11 mouse cellular contexts compared by ENCODE assay signal in the genomic region with DNA sequence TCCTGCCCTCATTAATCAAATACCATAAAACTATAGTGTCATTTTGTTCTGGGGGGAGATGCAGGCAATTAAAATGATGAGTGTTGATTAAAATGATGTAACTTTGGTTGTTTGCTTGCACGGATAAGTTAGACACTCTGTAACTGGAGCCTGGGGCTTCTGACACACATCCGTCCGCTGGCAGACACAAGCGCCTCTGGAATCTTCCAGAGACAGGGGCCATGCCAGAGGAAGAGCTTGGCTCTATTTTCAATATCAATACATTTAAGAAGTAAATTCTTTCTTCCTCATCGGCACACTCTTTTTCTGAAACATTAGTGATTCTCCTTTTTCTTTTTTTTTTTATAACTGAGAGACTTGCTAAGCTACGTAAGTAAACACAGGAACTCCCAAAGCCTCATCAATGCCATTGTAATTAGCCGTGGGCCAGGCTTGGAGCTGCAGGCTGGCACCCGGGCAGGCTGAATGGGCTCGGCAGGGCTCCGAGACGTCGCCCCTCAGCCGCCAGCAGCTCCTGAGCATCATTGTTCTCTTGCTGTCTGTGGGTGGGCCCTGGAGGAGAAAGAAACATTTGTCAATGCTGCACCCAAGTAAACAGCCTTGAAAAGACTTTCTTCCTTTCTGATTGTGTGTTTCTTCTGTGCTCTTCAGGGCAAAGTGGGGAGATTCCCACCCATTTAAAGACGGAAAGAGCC.
DNase-seq lines count a peak whose midpoint lies in the region; ATAC-seq lines count a peak whose summit lies in the region.
"Had no signal": no experiment of that assay in that cellular context is flagged by ENCODE, and none has a peak within 500 bp of the region (broad histone marks: within the 10 kb centered on the region; RNA-seq: fewer than 3 reads in every experiment).

No protein-coding gene starts in this region.

- whole genome bisulfite sequencing in midbrain, embryonic 11.5 days: 19% methylated on average over 14 of the region's 14 CpGs

- H3K4me1 ChIP-seq in midbrain, embryonic 11.5 days (ENCODE audit: control insufficient read depth, insufficient read depth, low read length): peaks cover 28% of the 10 kb centered on the region

- no peak overlapping the region for H3K4me2 ChIP-seq in midbrain, embryonic 11.5 days

- ATAC-seq in midbrain, embryonic 11.5 days (ENCODE audit: low FRiP score): peak; percentile 35; the same call in 1 of the 2 replicates
- no peak for ATAC-seq in erythroblast, adult 5-6 weeks (replicated peaks; ENCODE audit: low FRiP score, poor library complexity, severe bottlenecking)
- ATAC-seq: intestine, embryonic 16.5 days had no signal

- H3K27ac ChIP-seq in midbrain, embryonic 11.5 days (ENCODE audit: low read depth, low read length): peak overlapping the region; percentile 60; the same call in 1 of the 2 replicates

- DNase-seq in cerebellum, postnatal 10 days: peak; percentile 49 to 66
- DNase-seq in cerebellum, adult 9-11 months: no peak
- peak; percentile 22 for DNase-seq in right cerebral cortex, postnatal 4 days
- no peak for DNase-seq in right cerebral cortex, postnatal 25 days
- no peak for DNase-seq in midbrain, embryonic 11.5 days (ENCODE audit: low spot score, missing footprints)
- DNase-seq in urinary bladder, postnatal 14 days (ENCODE audit: low spot score): no peak
- DNase-seq in adrenal gland, postnatal 4 days (ENCODE audit: low spot score in 2 of 2): no peak
- DNase-seq: gastrocnemius, postnatal 14 days; liver had no signal

- no peak overlapping the region; the same call in 1 of the 2 replicates for H3K9ac ChIP-seq in midbrain, embryonic 11.5 days (ENCODE audit: low read length)

- H3K27me3 ChIP-seq in midbrain, embryonic 11.5 days (ENCODE audit: control insufficient read depth, insufficient read depth, low read length): peaks cover 2% of the 10 kb centered on the region

- H3K9me3 ChIP-seq in midbrain, embryonic 11.5 days (ENCODE audit: control insufficient read depth, low read length): no peaks in the 10 kb centered on the region

- no peaks in the 10 kb centered on the region for H3K36me3 ChIP-seq in midbrain, embryonic 11.5 days (ENCODE audit: control insufficient read depth, insufficient read depth, low read length)

- H3K4me3 ChIP-seq in midbrain, embryonic 11.5 days (ENCODE audit: low read depth, low read length): no peak overlapping the region

Comparison
In these comparisons a context has a peak if more than half of its experiments do, and no peak if none do; other contexts are left out.
1. DNase-seq: peak in cerebellum, postnatal 10 days (2 of 2) and right cerebral cortex, postnatal 4 days (single experiment); none in cerebellum, adult 9-11 months (single experiment), right cerebral cortex, postnatal 25 days (single experiment), midbrain, embryonic 11.5 days (single experiment), urinary bladder, postnatal 14 days (single experiment) and adrenal gland, postnatal 4 days (0 of 2).